Mouse (Mus musculus): Measurements from ENCODE around the gene Tmem263.

GRCm38 (mm10) chr10:85159989-85160619 is 57.7 kb downstream of the Tmem263 start:
- TF ChIP-seq POLR2A (IDR thresholded peaks at IDR 0.05; ENCODE audit: insufficient read depth, low read depth, low read length) (no peak), CTCF (IDR thresholded peaks at IDR 0.05; ENCODE audit: insufficient read depth, low read depth, low read length) (no peak)

All from olfactory bulb, adult 2 months (tissue).